Mouse (Mus musculus): ENCODE results near the gene Rnf141.

Rnf141 gene

DNA sequence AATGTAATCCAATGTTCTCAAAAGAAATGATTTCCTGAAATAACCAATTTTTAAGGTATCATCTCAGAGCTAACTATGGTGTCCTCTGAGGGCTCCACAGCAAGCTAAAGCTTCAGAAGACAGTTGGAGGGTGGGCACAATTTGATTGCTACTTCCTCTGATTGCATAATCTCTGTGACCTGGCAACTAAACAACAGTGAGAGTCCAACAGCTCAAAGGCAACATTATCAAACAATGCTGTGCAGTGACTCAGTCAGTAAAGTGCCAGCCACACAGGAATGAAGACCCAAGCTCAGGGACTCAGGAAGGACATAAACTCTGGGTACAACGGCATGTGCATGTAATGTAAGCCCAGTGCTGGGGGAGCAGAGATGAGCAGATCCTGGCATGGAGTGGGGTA lies 11.2 kb downstream of the Rnf141 start:
- no peak for DNase-seq (ENCODE audit: low spot score)

DNA sequence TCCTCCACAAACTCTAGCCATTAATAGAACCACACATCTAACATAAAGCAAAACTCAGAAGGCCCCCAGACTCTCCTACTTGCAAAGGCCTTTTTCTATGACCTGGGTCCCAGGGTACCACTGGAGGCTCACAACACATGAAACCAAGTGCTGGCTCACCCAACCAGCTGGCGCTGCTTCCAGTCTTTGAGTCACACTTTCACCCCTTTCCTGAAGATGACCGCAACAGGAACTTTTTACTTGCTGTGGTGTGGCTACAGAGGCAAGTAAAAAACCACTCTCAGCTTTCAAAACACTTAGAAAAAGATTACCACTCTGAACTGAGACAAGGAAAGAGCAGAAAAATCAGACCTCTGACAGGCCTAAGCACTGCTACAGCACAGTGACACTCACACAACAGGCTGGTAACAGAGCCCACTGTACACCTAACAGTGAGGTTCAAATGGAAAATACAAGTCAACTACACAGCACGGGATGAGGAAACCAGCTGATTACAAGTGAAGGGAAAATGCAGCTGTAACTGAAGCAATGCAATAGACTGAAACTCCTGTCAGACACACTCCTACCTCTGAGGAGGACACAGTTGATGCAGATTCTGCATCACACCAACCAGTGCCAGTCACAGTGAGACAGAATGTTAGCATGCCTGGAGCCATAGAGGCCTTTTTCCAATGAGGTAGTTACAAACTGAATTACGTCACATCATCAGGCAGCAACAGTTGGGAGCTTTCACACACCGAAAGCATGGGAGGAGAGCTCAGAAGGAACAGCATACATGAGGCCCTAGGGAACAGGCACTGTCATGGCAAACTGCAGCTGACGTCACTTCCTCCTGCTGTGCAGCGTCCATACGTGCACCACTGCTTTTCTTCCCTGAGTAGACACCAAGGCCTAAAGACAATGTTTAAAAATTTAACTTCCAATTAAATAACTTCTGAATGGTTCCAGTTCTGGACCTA lies 20.0 kb downstream of the Rnf141 start:
- no peak for DNase-seq (ENCODE audit: low spot score)

DNA sequence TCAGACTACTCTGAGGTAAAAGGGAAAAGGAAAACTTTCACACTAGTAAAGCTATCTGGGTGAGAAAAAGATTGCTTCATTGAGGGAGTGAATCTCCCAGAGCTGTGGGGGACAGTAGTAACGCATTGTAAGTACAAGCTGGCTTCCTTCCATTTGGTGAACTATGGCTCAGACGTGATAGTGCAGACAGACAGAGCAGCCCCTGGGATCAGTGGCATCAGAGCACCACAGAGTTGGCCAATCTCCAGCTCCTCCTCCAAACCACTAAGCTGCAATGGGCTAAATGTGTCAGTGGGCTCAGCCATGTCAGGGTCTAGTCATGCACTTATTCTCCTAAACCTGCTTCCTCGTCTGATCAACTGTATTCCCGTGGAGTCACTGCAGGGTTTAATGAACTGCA lies 20.7 kb downstream of the Rnf141 start:
- DNase-seq (ENCODE audit: low spot score): no peak

DNA sequence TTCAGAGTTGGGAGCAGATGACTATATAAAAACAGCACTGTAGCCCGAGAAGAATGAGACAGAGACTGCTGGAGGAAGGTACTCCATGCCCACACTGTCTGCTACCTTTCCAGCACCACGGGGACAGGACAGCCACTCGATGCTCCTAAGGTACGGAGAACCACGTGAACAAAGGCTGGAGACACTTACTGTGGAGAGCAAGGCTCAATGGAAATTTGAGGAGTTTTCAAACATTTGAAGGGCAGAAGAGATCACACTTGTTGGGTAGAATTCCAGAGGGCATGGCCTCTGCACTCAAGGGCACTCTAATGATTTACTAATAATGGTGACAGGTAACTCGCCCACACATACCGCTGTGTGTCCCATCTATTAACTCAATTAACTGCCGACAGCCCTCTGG lies 21.2 kb downstream of the Rnf141 start:
- no peak for DNase-seq (ENCODE audit: low spot score)

DNA sequence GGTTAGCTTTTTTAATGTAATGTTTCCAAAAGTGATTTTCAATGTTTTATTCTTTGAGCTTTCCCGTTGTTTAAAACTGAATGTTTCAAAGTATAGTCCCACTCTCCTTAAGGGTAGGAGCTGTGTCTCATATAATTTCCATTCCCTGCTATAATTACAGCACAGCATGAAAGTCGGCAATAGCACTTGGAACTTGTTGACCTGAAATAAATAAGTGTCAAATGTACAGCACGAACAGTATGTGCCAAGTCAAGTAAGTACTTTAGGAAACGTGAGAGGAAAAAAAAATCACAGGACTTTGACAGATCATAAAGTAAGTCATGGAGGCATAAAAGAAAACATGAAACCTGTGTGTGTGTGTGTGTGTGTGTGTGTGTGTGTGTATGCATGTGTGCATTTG lies 22.2 kb downstream of the Rnf141 start:
- no peak for DNase-seq (ENCODE audit: low spot score)

- peak; percentile 59 for DNase-seq (ENCODE audit: low spot score)
These were observed 22.6 kb downstream of the Rnf141 start for GRCm38 (mm10) chr7:110821653-110822052.

GRCm38 (mm10) chr7:110821068-110821467 lies 23.2 kb downstream of the Rnf141 start:
- DNase-seq (ENCODE audit: low spot score): peak; percentile 29

- DNase-seq (ENCODE audit: low spot score): no peak
These were observed 25.4 kb downstream of the Rnf141 start for GRCm38 (mm10) chr7:110818787-110819350.

GRCm38 (mm10) chr7:110818206-110818605 lies 26.1 kb downstream of the Rnf141 start:
- peak; percentile 49 for DNase-seq (ENCODE audit: low spot score)

DNA sequence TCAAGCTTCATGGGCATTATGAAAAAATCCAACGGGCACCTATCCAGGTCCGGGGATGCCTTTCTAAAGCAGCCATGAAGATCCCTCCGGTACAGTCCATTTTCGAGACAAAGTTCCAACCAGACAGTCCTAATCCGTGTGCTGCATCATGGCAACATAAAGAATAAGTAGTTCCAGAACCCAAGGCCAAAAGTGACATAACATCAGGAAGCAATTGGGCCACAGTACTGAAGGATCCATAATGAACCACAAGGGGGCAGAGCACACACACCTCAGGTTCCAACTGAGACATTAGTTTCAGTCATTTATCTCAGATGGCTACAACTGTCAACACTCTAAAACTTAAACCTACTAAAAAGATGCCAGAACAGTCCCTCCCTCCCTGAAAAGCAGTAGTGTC lies 28.2 kb downstream of the Rnf141 start:
- no peak for DNase-seq (ENCODE audit: low spot score)

GRCm38 (mm10) chr7:110813983-110814382 lies 30.3 kb downstream of the Rnf141 start:
- no peak for DNase-seq (ENCODE audit: low spot score)

DNA sequence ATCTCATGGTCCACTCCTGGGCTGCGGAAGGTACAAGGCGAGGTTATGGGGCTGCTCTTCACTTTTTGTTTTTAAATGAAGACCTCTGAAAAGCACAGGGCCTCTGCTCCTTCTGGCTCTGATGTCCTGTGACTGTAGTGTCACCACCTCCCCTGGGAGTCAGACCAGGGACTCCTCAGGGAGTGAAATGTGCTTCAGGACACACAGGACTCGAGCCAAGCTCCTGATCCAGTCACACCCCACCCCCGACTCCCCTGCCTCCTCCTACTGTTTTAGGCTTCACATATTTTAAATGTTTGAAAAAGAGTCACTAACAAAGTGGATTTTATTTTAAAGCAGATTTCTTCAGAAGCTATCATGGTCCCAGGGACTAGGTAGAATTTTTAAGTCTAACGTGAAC lies 32.7 kb downstream of the Rnf141 start:
- no peak for DNase-seq (ENCODE audit: low spot score)

DNA sequence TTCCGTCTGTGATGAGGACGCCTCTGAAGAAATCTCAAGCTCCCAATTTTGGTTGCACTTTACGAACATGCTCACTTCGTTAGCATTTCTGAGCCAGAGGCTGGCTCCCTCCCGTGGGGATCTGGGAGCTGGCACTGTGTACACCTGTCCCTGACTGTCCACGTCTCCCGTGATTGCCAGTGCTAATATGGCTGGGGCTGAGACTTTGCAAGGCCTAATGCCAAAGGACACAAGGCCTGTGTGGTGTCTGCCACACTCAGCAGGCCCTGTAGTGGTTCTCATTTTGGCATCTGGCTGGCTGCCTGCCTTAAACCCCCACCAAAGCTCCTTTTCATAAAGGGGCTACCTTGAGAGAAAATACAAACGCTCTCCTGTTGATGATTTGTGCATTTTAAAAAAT lies 33.3 kb downstream of the Rnf141 start:
- no peak for DNase-seq (ENCODE audit: low spot score)

- no peak for DNase-seq (ENCODE audit: low spot score)
These were observed 34.4 kb downstream of the Rnf141 start for GRCm38 (mm10) chr7:110809585-110810557.

DNA sequence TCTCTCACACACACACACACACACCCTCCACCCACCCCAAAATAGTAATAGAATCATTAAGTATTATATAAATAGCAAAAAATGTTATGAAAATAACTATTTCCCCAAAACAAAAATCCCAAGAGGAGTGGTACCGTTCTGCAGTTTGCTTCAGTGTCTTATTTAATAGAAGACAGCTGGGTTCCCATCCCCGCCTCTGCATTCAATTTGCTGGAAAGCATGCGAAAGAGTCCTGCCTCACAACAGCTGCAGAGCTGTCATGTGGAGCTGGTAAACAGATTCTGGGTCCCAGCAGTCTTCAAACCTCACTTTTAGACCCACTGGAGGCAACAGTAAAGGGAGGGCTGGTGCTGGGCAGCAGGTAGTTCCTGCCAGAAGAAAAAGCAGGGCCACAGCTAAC lies 35.3 kb downstream of the Rnf141 start:
- no peak for DNase-seq (ENCODE audit: low spot score)

GRCm38 (mm10) chr7:110807460-110808030 lies 36.7 kb downstream of the Rnf141 start:
- DNase-seq (ENCODE audit: low spot score): no peak

GRCm38 (mm10) chr7:110804266-110804665 lies 40.0 kb downstream of the Rnf141 start:
- DNase-seq (ENCODE audit: low spot score): no peak

DNA sequence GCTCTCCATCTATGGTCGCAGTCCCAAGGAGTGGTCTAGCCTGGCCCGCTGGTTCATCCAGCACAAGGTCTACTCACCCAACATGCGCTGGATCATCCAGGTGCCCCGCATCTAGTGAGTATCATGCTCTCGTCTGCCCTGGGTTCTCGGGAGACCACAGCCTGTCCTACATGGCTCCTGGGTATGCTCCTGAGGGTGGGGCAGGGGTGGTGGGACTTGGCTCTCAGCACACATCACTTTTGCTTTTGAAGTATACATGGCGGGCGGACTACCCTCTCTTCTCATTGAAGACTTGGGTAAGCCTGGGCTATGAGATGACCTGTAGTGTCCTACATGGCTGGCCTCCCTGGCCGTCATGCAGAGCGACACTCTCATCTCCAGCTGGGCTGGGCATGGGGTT lies 41.1 kb downstream of the Rnf141 start:
- no peak for DNase-seq (ENCODE audit: low spot score)

- DNase-seq (ENCODE audit: low spot score): peak; percentile 73
These were observed 43.2 kb downstream of the Rnf141 start for GRCm38 (mm10) chr7:110801028-110801427.

GRCm38 (mm10) chr7:110797722-110798409 lies 46.4 kb downstream of the Rnf141 start:
- no peak for DNase-seq (ENCODE audit: low spot score)

DNA sequence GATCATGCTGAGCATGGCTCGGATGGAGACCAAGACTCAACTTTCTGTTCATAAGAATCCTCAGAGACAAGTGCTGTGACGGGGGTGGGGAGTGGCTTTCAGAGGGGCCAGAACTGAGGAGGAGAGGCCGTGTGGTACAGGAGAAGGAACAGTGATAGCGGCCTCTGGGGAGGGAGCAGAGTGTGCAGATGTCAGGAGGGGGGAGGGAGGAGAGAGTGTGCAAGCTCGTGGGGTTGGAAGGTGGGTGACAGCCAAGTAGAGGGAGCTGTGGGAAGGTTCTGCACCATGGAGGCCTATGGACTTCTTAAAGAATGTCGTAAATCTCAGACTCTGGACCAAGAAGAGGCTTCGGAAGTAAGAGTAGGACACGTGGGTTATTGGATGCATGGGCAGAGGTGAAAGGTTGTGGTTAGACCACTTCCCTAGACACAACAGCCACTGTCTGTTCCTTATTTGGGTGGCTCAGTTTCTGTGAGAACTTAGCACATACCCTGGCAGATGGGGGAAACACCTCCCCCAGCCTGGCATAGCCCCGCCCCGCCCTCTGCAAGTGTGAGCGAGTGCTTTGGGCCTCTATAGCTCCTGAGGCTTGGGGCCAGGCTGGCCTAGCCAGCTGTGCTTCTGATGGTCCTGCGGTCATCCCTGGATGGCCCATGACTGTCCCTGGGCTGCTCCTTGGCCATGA lies 47.7 kb downstream of the Rnf141 start:
- no peak for DNase-seq (ENCODE audit: low spot score)
